Mouse (Mus musculus): Measurements from ENCODE around the gene Dph1.

DNA sequence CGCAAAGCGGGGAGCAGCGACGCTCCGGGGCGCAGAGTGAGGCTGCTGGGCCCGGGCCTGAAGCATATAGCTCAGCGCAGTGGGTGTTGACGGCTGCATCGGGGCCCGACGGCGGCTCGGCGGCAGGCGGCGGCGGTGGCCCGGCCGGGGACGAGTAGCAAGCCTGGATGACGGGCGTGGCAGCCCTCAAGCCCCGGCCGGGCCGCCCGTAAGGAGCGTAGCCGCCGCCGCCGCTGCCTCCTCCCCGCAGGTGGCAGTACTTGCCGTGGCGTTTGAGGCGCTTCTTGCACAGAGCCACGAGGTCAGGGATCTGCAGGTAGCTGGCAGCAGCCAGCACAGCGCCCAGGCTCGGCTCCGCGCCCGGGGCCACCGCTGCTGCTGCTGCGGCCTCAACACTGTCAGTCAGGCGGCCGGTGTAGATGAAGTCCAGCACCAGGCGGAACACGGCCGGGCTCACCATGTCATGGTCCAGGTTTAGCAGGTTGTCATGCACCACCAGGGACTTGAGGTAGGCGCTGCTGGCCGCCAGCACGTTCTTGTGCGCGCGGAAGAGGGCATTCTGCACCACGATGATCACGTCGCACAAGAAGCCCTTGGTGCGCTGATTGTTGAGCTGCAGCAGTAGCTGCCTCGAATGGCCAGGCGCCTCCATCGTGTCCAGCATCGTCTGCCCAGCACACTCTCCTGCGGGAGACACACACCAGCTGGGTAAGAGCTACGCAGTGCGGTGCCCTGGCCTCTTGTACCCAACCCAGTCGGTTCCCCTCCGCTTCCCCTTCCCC is 24.0 kb downstream of the Dph1 start:
- no peak for TF ChIP-seq CTCF (IDR thresholded peaks at IDR 0.05; ENCODE audit: low read depth)
- TF ChIP-seq EP300 (IDR thresholded peaks at IDR 0.05; ENCODE audit: low read depth), result no peak
